In genomic region chr9:120866709-120867108, GRCm38 (mm10) we compare ENCODE assay signal across 7 mouse cellular contexts.
A peak's percentile ranks its signal among the peaks of the same experiment; 100 is the strongest.
DNase-seq lines count a peak whose midpoint lies in the region; ATAC-seq and TF ChIP-seq lines count a peak whose summit lies in the region.

No protein-coding gene starts in this region.

- no peak for TF ChIP-seq POLR2A in brain, embryonic 14.5 days (IDR thresholded peaks at IDR 0.05; ENCODE audit: borderline replicate concordance, extremely low read depth, insufficient read depth, insufficient read length, poor library complexity, severe bottlenecking)

- H3K27me3 ChIP-seq in forebrain, embryonic 14.5 days (replicated peaks; ENCODE audit: control insufficient read depth, insufficient read depth, low read length), result no peaks in the 10 kb centered on the region

- peaks cover 62% of the 10 kb centered on the region for H3K4me1 ChIP-seq in forebrain, embryonic 14.5 days (ENCODE audit: control insufficient read depth, insufficient read depth, low read length)

- peak overlapping the region; percentile 3; the same call in 1 of the 2 replicates for H3K9ac ChIP-seq in forebrain, embryonic 14.5 days (ENCODE audit: low read length)

- WGBS in forebrain, embryonic 14.5 days, result 9% methylated on average over 4 of the region's 4 CpGs

- H3K27ac ChIP-seq in forebrain, embryonic 14.5 days (ENCODE audit: low read depth, low read length), result peak overlapping the region; percentile 81

- peak; percentile 24; the same call in 1 of the 2 replicates for ATAC-seq in forebrain, embryonic 14.5 days
- peak; percentile 73 for ATAC-seq in inflammation-experienced regulatory T-cells, adult 6 months
- peak; percentile 80 for ATAC-seq in megakaryocyte-erythroid progenitor cell, adult 5-6 weeks (replicated peaks; ENCODE audit: low FRiP score, low TSS enrichment, poor library complexity, severe bottlenecking)

- H3K4me2 ChIP-seq in forebrain, embryonic 14.5 days (ENCODE audit: low read length), result 0 out of 2 replicates have a peak overlapping the region, but pooled peaks have one; percentile 12

- no peak for TF ChIP-seq CTCF in brain, embryonic 14.5 days (IDR thresholded peaks at IDR 0.05; ENCODE audit: borderline replicate concordance, extremely low read depth, insufficient read depth, insufficient read length)

- DNase-seq in right cerebral cortex, postnatal 10 days (ENCODE audit: low spot score in 2 of 2), result peak; percentile 71 to 78
- no peak for DNase-seq in right cerebral cortex, adult 18-20 months
- DNase-seq in brain, embryonic 14.5 days (ENCODE audit: low read depth), result peak; percentile 95
- DNase-seq in forebrain, embryonic 14.5 days (ENCODE audit: low spot score), result peak; percentile 89
- peak; percentile 9 for DNase-seq in thymus, postnatal 14 days

- no peaks in the 10 kb centered on the region for H3K36me3 ChIP-seq in forebrain, embryonic 14.5 days (ENCODE audit: control insufficient read depth, insufficient read depth, low read length)

- no peak overlapping the region for H3K4me3 ChIP-seq in forebrain, embryonic 14.5 days (ENCODE audit: low read depth, low read length)

- no peaks in the 10 kb centered on the region for H3K9me3 ChIP-seq in forebrain, embryonic 14.5 days (replicated peaks; ENCODE audit: control insufficient read depth, low read length)

Comparison
In these comparisons a context has a peak if more than half of its experiments do, and no peak if none do; other contexts are left out.
1. ATAC-seq: peak in every context shown above with its lines; median percentile 80 in megakaryocyte-erythroid progenitor cell, adult 5-6 weeks; 73 in inflammation-experienced regulatory T-cells, adult 6 months; 24 in forebrain, embryonic 14.5 days.